Mouse (Mus musculus): ENCODE measurements around the gene Kdm3a. TPM values are rescaled to one million over a fixed set of nuclear protein-coding genes. Genes with fewer than 3 reads are reported as not detected.

Kdm3a gene
- total and polyA plus RNA-seq, 3 experiments = 12.3 to 38.1 (median 22.5) TPM

GRCm38 (mm10) chr6:71664511-71664910, 31.7 kb upstream of the Kdm3a start:
- H3K4me1 ChIP-seq (ENCODE audit: control insufficient read depth in 1 of 2, insufficient read depth in 2 of 2) = no peaks in the 10 kb centered on the region
- no peak overlapping the region for H3K4me2 ChIP-seq (ENCODE audit: insufficient read depth, low read depth, poor library complexity, severe bottlenecking)
- no peaks in the 10 kb centered on the region for H3K27me3 ChIP-seq (replicated peaks)
- H3K4me3 ChIP-seq (replicated peaks in 1 of 3; ENCODE audit: low read depth in 2 of 3, low read length in 2 of 3, poor library complexity in 1 of 3) = no peak overlapping the region
- no peaks in the 10 kb centered on the region for H3K79me2 ChIP-seq (replicated peaks; ENCODE audit: control insufficient read depth, extremely low read depth, insufficient read depth, poor library complexity, severe bottlenecking)
- TF ChIP-seq ETS1 (conservative IDR thresholded peaks at IDR 0.05; ENCODE audit: low read depth, low read length) = no peak
- no peak for TF ChIP-seq NELFE (IDR thresholded peaks at IDR 0.05; ENCODE audit: low read depth, low read length)
- TF ChIP-seq ZMIZ1 (IDR thresholded peaks at IDR 0.05; ENCODE audit: low read depth, low read length) = no peak
- no peak for TF ChIP-seq UBTF (IDR thresholded peaks at IDR 0.05; ENCODE audit: low read depth, low read length)
- TF ChIP-seq USF1 (IDR thresholded peaks at IDR 0.05; ENCODE audit: low read depth, low read length) = no peak
- no peak for TF ChIP-seq MXI1 (IDR thresholded peaks at IDR 0.05; ENCODE audit: low read depth, low read length)
- TF ChIP-seq MYC (IDR thresholded peaks at IDR 0.05; ENCODE audit: low read depth, low read length) = no peak
- no peak for TF ChIP-seq POLR2AphosphoS2 (IDR thresholded peaks at IDR 0.05; ENCODE audit: low read depth, low read length)
- no peak for TF ChIP-seq JUN (IDR thresholded peaks at IDR 0.05; ENCODE audit: insufficient read depth, low read depth, low read length)
- no peak for TF ChIP-seq HCFC1 (IDR thresholded peaks at IDR 0.05; ENCODE audit: low read depth, low read length)
- no peak for TF ChIP-seq GABPA (IDR thresholded peaks at IDR 0.05; ENCODE audit: insufficient replicate concordance, low read depth, low read length)
- TF ChIP-seq SIN3A (IDR thresholded peaks at IDR 0.05; ENCODE audit: low read length) = no peak
- no peak for TF ChIP-seq IRF4 (IDR thresholded peaks at IDR 0.05; ENCODE audit: low read depth, low read length)
- TF ChIP-seq MEF2A (IDR thresholded peaks at IDR 0.05; ENCODE audit: borderline replicate concordance, low read depth, low read length) = no peak
- no peak overlapping the region for H3K27ac ChIP-seq (ENCODE audit: insufficient read depth, low read depth)
- no peaks in the 10 kb centered on the region for H3K9me3 ChIP-seq (replicated peaks; ENCODE audit: low read length)
- no peak for DNase-seq (ENCODE audit: extremely low read depth)
- in situ Hi-C loops (cut with MboI; ENCODE audit: low pct_ligation_motif_present, low pct_unique_long_range_greater_than_20kb, low sequenced_read_pairs) (no loop called here), dilution Hi-C loops (cut with MboI; ENCODE audit: extremely low pct_ligation_motif_present, extremely low pct_unique_long_range_greater_than_20kb, low sequenced_read_pairs) (no loop called here)
- no peaks in the 10 kb centered on the region for H3K36me3 ChIP-seq (replicated peaks in 1 of 2; ENCODE audit: control insufficient read depth in 1 of 2, insufficient read depth in 1 of 2, low read length in 1 of 2)
- no peak overlapping the region for H3K9ac ChIP-seq (ENCODE audit: insufficient read depth, low read depth)

- Histone ChIP-seq H3K4me3 (replicated peaks in 1 of 3; ENCODE audit: low read depth in 2 of 3, low read length in 2 of 3, poor library complexity in 1 of 3) (no peak overlapping the region), H3K27ac (ENCODE audit: insufficient read depth, low read depth) (no peak overlapping the region), H3K36me3 (replicated peaks in 1 of 2; ENCODE audit: control insufficient read depth in 1 of 2, insufficient read depth in 1 of 2, low read length in 1 of 2) (no peaks in the 10 kb centered on the region), H3K9ac (ENCODE audit: insufficient read depth, low read depth) (no peak overlapping the region), H3K79me2 (replicated peaks; ENCODE audit: control insufficient read depth, extremely low read depth, insufficient read depth, poor library complexity, severe bottlenecking) (no peaks in the 10 kb centered on the region), H3K27me3 (replicated peaks) (no peaks in the 10 kb centered on the region), H3K4me2 (ENCODE audit: insufficient read depth, low read depth, poor library complexity, severe bottlenecking) (no peak overlapping the region), H3K9me3 (replicated peaks; ENCODE audit: low read length) (no peaks in the 10 kb centered on the region), H3K4me1 (ENCODE audit: control insufficient read depth in 1 of 2, insufficient read depth in 2 of 2) (no peaks in the 10 kb centered on the region)
- in situ Hi-C loops (cut with MboI; ENCODE audit: low pct_ligation_motif_present, low pct_unique_long_range_greater_than_20kb, low sequenced_read_pairs) (no loop called here), dilution Hi-C loops (cut with MboI; ENCODE audit: extremely low pct_ligation_motif_present, extremely low pct_unique_long_range_greater_than_20kb, low sequenced_read_pairs) (no loop called here)
- DNase-seq (ENCODE audit: extremely low read depth) = no peak
- TF ChIP-seq BHLHE40 (IDR thresholded peaks at IDR 0.05; ENCODE audit: low read depth, low read length) (no peak), GABPA (IDR thresholded peaks at IDR 0.05; ENCODE audit: insufficient replicate concordance, low read depth, low read length) (no peak), MYC (IDR thresholded peaks at IDR 0.05; ENCODE audit: low read depth, low read length) (no peak), KAT2A (IDR thresholded peaks at IDR 0.05; ENCODE audit: insufficient replicate concordance, low read length) (no peak), TBP (conservative IDR thresholded peaks at IDR 0.05; ENCODE audit: low read depth, low read length) (no peak), MEF2A (IDR thresholded peaks at IDR 0.05; ENCODE audit: borderline replicate concordance, low read depth, low read length) (no peak), USF2 (conservative IDR thresholded peaks at IDR 0.05; ENCODE audit: low read depth, low read length) (no peak), RAD21 (IDR thresholded peaks at IDR 0.05; ENCODE audit: low read depth, low read length) (no peak), USF1 (IDR thresholded peaks at IDR 0.05; ENCODE audit: low read depth, low read length) (no peak), TCF12 (IDR thresholded peaks at IDR 0.05; ENCODE audit: low read depth, low read length) (no peak), PAX5 (IDR thresholded peaks at IDR 0.05; ENCODE audit: low read length) (no peak), EP300 (IDR thresholded peaks at IDR 0.05; ENCODE audit: low read length) (no peak), RCOR1 (conservative IDR thresholded peaks at IDR 0.05; ENCODE audit: low read depth, low read length) (no peak), ZC3H11A (IDR thresholded peaks at IDR 0.05; ENCODE audit: low read depth, low read length) (no peak), ETS1 (conservative IDR thresholded peaks at IDR 0.05; ENCODE audit: low read depth, low read length) (no peak), MXI1 (IDR thresholded peaks at IDR 0.05; ENCODE audit: low read depth, low read length) (no peak), CTCF (conservative IDR thresholded peaks at IDR 0.05 in 1 of 2, IDR thresholded peaks at IDR 0.05 in 1 of 2; ENCODE audit: low read depth in 2 of 2, low read length in 2 of 2) (no peak), SMC3 (IDR thresholded peaks at IDR 0.05; ENCODE audit: low read depth, low read length) (no peak)
Observed at GRCm38 (mm10) chr6:71658290-71658689, 25.5 kb upstream of the Kdm3a start.
